Mouse (Mus musculus) lung, adult 18-20 months (tissue): ENCODE measurements around the gene Vwa3b.

Experiments
- DNase-seq, 2 experiments: peaks; one replicate each; pipeline ENCODE4 v3.0.0; 2022; ENCODE audit warnings: mixed read lengths in 2 of 2

The Vwa3b gene

DNA sequence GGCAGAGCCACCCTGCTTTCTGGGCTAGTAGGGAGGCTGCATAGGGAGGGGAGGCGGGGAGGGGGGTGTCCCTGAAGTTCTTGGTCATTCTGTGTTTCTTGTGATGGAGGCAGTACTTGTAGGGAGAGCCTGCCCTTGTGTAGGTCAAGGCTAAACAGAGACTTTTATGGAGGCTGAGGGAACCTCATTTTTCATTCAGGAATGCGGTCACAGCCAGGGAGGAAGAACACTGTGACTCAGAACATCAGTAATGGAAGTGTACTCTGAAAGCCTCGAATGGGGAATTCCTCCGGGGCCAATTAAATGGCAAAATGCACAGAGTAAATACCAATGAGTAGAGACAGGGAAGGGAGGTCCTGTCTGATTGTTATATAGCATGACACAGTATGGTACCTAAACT, 37.4 kb downstream of the Vwa3b start:
- no peak for DNase-seq

DNA sequence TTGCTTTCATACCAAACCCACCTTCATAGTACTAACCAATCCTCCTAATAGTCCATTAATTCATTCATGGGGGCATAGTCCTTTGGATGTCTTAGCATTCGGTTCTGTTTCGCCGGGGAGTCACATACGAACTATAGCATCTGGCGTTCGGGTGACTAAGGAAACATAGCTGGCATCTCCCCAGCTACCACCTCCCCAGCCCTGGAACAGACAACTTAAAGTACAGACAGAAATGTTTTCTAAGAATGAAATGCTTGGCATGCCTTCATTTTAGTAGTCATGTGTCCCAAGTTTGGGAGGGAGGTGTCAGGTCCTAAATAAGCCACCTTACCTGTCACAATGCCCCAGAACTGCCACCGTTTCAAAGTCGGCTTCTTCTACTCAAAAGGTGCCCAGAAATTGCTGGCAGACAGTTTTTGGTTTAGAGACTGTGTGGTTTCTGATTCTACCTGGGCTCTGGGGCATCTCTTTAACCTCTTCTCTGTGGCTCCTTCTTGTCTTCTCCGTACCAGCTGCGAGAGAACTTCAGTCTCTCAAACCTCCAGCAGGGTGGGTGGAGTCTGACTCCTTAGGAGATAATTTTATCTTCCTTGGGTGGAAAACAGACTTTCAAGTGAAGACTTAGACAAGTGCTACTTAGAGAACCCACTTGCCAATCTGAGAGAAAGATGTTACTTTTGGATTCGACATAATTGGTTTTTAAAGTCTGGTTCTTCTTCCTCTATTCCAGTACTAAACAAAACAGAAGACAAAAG, 39.4 kb downstream of the Vwa3b start:
- no peak for DNase-seq

DNA sequence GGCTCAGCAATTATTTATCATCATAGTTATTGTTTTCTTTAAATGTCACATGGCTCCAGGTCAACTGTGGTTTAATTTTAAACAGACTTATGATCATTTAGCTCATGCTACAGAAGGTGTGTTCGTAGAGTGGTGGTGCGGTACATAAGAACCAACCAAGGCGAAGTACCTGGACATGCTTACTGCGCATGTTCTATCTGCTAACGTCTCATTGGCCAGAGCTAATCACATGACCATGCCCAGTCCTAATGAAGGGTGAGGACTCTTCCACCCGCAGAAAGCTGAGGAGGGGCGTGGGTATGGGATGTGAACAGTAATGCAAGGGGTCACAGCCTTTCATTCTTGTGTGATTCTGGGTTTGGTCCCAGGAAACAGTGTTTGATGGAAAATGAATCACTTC, 49.4 kb downstream of the Vwa3b start:
- no peak for DNase-seq

DNA sequence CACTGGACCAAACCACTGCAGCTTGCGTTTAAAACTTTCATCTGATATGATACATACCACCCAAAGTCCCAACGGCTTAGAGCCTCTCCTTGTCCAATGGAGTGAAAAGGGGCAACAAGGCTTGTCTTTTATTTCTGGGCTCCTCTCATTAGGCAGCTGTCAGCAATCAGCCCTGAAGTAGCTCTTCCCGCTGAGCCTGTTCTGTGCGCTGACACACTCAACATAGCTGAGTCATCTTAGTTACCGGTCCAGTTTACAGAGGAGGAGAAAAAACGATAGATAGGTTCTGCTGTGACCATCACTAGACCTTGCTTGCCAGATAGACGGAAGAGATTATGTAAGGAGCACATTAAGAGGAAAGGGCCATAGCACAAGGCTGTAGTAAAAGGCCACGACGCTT, 50.9 kb downstream of the Vwa3b start:
- no peak for DNase-seq

DNA sequence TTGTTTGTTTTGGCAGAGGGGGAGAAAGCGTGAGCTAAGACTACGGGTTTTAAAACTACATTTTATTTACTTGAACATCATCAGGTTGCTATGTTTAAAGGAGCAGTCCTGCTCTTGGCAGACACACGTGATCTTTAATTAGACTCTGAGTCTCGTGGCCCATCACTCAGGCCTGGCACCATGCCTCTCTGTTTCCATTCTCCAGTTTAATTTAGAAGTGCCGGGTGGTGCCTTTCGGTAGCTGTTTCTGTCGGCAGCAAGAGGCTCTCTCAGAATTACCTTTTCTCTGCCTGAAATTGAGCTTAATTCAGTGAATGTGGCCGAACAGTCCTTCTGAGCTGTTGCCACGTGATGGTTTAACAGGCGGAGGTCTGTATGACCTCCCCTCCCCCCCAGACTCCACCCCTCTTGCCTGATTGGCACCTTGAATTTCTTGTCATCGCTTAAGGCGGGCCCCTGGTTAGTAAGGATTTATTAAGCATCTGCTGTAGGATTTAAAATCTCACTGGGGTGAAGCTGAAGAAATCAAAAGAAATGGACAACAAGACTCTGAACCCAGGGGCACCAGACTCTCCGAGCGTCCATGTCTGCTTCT, 51.7 kb downstream of the Vwa3b start:
- DNase-seq: no peak

DNA sequence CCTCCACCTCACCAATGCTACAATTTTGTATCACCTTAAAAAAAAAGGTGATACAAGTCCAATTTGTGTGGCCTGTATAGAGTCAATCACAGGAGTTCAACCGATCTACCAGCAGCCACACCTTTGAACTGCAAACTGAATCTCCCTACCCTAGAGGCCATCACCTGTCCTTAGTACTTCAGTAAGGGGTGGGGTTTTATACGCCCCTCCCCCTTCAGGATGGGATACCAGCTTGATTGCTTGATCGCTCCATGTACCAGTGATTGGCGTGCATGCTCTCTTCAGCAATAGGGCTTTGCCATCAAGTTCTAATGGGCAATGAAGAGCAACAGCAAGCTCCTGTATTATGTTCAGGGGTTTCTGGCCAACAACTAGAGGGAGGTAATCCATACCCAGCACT, 54.0 kb downstream of the Vwa3b start:
- no peak for DNase-seq

DNA sequence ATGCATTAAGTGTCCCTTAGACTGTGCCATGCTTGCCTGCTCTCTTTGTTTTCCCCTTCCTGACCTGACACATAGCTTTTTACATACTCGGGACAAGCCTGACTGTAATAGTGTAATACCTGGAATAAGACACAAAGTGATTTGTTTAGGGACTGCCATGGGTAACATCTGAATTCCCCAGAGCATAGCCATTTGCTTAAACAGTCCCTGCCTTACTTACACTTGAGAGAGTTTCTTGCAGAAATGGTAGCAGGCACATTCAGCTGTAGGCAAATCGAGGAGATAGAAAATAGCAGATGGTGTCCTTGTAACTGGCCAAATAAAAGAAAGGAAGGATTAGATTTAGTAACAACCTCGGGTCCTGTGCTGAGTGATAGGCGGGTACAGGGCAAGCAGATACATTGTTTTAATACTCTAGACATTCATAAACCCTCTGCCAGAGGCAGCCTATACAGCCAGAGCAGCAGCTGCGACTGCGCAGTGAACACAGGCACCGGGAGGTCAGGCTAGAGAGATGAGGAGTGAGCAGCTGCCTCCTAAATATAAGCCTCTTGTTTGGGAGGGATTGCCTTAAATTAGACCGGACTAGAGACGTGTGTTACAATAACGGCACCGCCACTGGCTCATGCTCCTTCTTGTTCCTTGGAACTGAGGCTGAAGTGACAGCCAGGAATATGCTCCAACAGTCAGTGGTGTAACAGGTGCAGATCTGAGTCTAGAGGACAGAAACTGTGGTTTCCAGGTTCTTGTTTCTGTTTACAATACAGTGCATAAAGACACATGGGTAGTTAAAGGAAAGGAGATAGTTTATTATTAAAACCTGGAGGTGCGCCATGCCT, 55.2 kb downstream of the Vwa3b start:
- no peak for DNase-seq

DNA sequence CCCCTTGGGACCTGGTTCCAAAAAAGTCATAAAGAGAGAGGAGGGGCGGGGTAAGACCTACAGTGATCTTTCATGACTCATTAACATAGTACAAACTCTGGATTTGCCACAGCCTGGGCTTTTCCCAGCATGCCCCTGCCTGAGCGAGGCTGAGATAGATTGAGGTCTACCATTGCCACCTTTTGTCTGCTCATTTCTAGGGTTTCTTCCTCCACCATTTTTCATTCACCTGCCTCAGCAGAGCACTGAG, 55.7 kb downstream of the Vwa3b start:
- DNase-seq: no peak

DNA sequence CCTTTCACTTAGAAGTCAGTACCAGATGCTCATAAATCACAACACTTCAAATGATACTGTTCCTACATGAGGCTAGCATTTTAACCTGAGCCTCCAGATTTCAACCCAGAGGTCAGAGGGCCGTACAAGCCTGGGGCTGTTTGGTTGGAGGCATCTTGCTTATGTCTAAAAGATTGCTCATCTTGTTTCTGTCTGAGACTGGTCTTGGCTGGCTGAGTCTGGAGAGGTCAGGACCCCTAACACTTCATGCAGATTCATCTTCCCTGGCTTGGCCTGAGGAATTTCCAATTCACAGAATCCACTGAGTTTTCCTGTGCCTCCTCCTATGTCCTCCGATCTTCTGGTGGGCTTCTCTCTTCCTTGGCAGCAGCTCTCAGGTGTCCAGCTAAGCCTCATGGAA, 57.7 kb downstream of the Vwa3b start:
- no peak for DNase-seq

DNA sequence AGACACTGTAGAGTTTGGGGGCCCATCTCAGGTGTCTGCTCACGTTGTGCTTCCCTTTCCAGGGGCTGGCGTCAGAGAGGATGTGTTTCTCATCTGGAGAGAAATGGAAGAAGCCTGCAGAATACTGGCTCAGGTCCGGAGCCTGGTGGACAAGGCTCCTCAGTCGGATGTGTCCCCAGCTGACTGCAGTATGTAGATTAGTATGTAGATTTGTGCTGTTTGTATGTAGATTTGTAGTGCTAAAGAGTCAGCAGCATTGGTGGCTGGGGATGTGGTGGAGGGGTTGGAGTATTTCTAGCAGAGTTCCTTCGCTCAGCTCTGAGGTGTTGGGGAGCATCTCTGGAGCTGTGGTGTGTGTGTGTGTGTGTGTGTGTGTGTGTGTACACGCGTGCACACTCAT, 58.8 kb downstream of the Vwa3b start:
- no peak for DNase-seq

DNA sequence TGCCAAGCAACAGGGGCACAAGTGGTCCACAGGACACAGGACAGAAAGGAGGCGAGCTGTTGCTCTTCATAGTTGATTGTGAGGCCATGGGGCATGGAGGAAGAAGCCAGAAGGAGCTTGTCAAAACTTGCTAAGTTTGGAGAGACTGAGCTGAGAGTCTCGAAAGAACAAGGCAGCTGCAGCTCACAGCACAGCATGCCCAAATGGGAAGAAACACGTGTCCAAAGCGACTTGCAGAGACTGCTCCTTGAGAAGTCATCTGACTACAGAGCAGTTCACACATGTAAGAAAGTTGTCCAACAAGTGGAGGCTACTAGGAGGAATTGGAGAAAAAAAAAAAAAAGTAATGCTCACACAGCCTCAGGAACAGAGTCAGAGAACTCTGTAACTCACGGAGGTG, 62.8 kb downstream of the Vwa3b start:
- no peak for DNase-seq

DNA sequence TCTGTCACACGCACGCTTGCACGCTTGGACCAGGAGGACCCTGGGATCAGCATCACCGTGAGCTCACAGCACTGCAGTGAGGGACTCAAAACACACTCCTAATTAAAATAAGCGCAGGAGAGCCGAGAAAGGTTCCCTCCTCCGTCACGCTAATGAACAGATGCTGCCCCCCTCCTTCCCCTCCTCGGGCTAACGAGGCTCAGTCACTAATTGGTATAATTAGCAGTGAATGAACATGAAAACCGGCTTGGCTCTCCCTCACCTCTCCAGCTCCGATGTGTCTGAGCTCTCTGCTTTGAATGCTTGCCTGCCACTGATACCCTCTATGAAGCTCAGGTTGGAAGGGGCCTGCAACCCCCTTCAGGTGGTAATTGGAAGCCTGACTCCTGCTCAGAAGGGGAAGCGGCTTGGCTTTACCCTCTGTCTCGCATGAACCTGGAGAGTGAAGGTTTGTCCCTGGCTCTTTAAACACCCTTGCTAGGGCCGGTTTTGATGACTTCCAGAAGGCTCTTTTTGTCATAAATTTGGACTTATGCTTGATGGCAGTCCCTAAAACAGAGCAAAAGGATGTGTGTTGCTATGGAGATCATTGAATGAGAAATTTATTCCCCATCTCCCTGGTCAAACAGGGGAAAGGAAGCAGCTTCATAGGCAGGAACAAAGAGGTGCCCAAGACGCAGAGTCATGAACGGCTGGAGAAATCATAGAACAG, 71.1 kb downstream of the Vwa3b start:
- no peak for DNase-seq

DNA sequence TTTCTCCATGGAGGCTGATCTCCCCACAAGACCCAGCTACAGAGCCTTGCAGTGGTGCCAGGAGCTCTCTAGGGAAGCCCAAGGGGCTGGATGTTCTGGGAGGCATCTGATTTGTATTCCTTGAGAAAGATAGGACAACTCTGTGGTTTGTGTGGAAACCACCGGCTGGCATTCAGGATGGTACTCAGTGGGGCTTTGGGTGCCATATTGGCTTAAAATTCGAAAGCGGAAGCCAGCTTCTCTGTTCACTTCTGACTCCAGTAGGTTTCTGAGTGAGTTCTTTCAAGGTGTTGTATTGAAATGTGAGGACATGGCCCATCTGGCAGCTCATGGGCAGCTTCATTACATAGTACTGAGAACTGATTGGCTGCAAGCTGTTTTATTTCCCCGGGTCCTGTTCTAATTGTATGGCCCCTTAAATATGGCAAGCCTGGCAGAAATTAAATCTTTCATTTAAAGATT, 71.7 kb downstream of the Vwa3b start:
- DNase-seq: no peak

DNA sequence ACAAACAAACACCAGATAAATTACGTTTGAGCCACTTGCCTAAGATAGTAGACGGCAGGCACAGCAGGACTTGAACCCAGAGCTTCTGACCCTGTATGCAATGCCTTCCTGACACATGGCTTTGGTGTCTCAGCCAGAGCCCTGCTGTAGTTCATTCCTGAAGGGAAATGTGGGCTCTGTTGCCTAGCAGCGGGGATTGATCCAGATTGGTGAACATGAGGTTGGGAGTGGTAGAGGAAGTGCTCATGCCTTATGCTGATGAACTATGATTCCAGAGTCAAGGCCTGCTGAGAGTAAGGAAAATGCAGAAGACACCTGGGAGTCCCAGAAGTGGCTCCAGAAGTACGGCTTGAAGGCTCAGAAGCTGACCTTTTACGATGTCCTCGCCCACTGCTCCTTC, 74.0 kb downstream of the Vwa3b start:
- no peak for DNase-seq

DNA sequence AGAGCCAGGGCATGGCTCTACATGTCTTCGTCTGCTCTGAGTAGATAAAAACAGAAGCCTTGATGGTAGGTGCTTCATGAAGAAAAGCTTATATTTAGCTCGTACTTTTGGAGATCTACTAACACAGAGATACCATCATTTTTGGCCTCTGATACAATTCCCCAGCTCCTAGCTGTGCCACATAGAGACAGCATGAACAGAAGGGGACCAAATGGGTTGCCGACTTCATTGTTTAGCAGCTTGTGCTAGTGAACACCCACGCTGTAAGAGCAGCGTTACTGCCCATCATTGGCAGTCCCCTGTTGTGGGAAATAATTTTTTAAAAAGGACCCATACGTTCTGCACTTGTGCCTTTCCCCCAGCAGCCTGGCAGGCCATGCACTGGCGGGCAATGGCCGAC, 74.6 kb downstream of the Vwa3b start:
- DNase-seq: no peak

DNA sequence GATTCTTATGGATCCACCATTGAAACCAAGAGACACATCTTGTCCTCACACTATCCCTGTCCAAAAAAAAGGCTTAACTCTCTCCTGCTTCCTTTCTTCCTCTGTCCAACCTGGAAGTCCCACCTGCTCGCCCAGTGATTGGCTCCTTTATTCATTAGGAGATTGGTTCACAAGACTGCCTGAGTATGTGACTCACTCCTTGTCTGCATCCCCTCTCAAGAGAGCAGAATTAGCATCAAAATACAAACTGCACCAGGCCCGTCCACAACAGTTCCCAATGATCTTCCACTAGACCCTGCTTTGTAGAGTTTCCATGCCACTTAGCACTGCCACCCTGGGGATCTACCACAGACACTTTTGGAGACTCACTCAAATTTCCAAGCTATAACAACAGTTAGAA, 75.3 kb downstream of the Vwa3b start:
- DNase-seq: no peak

DNA sequence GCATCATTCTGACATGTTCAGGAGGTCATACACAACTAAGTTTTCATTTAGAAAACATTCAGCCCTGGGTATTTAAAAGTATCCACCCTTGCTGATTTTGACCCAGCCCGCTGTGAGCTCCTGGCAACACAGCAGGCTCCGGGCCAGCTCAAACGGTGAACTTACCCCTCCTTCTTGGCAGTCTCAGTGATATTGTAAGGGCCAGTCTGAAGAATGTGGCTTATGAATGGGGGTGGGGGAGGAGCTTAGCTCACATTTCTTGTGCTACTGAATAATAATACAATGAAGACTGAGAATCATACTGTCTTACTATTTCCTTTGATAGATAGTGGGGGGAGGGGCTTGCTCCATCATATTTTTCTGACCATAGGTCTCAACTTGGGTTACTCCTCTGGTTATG, 78.8 kb downstream of the Vwa3b start:
- peak in 1 of 2 experiments; percentile 2 for DNase-seq

DNA sequence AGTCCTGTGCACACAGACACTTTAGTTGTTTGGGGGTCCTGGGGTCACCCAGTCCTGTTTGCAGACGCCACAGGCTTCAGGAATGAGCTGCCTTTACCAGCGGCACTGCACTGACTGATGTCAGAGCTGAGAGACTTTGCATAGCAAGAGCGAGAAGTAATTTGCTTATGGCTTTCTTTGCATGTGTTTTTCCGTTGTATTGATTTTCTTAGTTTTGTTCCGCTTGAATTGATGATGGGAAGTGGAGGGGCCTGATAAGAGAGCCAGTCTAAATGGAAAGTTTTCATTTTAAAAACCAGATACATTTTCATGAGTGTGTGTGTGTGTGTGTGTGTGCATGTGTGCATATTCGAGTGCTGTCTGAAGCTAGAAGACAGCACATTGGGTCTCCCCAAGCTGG, 87.4 kb downstream of the Vwa3b start:
- DNase-seq: no peak

DNA sequence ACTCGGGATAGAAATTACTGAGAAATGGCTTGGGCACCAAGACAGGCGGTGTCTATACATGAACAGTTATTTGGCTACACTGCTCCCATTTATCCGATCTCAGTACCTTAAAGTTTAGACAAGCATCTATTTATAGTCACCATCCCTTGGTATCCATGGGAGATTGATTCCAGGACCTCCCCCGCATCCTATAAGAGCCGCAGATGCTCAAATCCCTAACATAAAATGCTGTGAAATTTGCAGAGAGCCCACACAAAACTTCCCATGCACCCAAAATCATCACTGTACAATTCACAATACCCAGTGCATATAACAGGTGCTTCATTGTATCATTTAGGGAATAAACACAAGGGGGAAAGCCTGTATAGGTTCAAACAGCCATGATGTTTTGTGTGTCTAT, 89.5 kb downstream of the Vwa3b start:
- DNase-seq: no peak

DNA sequence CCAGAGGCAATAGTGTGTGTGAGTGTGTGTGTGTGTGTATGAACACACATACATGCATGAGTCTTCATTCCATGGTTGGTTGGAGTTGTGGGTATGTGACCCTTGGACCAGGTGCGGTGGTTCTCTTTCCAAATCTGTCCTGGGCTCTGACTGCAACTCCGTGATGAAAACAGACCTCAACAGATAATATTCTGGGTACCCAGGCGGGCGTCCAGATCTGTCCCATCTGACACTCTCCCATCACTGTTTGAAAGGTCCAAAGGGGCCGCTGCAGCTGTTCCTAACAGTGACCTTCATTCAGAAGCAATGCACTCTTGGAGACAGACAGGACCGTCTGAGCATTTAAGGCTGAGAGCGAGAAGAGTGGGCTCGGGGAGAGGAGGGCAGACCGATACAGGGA, 90.2 kb downstream of the Vwa3b start:
- DNase-seq: no peak

DNA sequence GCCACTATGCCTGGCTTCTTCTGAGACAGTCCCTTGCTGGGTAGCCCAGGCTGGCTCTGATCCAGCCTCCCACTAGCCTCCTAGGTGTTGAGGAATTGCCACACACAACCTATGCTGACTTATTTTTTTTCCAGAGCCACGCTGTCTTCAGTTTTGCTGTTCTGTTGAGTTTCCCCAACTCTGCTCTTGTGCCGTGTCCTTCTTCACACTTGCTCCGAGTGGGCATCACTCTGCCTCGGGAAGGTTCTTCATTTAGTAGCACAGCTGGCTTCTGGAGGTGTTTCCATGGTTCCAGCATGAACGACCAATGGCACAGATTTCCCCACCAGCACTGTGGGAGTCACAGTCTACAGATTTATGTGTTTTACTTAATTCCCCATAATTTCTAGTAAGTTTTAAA, 91.6 kb downstream of the Vwa3b start:
- no peak for DNase-seq

DNA sequence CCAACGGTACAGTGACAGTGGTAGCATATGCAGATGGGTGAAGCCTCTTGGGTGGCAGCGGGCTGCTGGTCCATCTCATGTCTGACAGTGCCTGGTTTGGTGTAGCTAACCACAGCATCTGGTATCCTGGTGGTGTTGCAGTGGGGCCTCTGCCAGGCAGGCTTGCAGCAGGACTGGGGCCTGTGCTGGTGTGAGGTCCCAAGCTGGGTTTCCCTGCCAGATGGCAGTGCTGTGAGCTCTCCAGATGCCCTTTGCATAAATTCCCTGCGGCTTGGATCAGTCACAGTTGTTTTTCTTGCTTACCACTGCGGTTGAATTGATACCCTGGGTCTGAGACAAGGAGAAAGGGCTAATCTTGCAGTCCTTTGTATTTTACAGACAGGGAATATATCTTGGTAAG, 95.9 kb downstream of the Vwa3b start:
- DNase-seq: no peak

DNA sequence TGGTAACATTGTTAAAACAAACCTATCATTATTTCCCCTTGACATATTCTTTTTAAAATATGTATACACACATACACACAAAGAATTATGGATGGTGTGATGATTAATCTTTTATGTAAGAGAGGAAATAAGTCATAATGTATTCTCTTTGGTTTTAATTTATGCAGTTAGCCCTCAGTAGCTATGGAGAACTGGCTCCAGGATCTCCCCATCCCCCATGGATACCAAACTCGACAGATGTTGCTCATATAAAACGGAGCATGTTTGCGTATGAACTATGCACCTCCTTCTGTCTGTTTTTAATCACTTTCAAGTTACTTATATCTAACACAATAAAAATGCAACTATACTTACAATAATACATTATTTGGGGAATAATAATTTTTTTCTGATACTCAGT, 96.4 kb downstream of the Vwa3b start:
- no peak for DNase-seq
